Mouse (Mus musculus): Measurements from ENCODE around the gene Cgnl1.

Gene Cgnl1

DNA sequence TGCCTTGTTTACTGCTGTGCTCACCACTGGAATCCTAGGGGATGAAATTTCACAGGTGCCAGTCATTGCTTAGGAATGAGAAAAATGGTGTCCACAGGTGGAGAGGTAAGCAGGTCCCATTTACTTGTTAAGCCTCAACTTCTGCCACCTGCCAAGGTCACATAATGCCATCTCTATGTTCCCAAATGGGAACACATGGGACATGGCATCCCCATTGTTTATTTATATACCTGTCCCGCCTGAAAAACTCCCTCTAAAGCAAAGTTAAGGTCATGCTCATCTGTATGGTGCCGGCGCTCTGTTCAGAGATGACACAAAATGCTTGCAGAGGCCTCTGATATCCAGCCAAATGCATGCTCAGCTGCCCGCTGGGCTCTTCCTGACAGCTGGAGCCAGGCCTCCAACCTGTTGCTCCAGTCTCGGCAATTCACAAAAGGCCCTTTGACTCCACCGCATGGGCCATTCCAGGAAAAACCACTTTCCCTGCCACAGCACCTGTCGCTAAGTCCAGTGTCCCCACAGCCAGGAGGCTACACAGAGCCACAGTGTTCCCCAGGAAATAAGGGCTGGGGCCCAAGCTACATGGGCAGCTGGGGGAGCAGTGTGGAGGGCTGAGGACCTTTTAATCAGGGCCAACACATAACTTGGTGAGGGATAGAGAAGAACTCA lies 192.4 kb downstream of the Cgnl1 start:
- 55% methylated on average over 7 of the region's 7 CpGs for WGBS

All from cerebral cortex, adult 2 months (tissue).